Mouse (Mus musculus) heart, embryonic 16.5 days (tissue): ENCODE data around the gene Htt. TPM values are rescaled to one million over a fixed set of nuclear protein-coding genes. Genes with fewer than 3 reads are reported as not detected.

Experiments used
- ATAC-seq: fragments of 200-750 bp; cut with Nextera tagmentation; replicated peaks from 2 replicates; pipeline ENCODE4 v1.8.0; 2017; ENCODE audit warnings: moderate number of reproducible peaks; ENCODE audit not compliant: insufficient read depth, low FRiP score; ENCODE audit errors: extremely low read depth
- H3K27ac ChIP-seq: fragments of 300-500 bp; sonication (generic); 2 replicates; pipeline ENCODE4 v1.5.1; 2014; ENCODE audit warnings: mild to moderate bottlenecking, low read length, control low read depth, moderate library complexity
- H3K27me3 ChIP-seq: fragments of 300-500 bp; sonication (generic); 2 replicates; pipeline ENCODE4 v1.6.1; 2014; ENCODE audit warnings: low read length, mixed read lengths; ENCODE audit not compliant: control insufficient read depth, insufficient read depth
- H3K36me3 ChIP-seq: fragments of 300-500 bp; sonication (generic); 2 replicates; pipeline ENCODE4 v1.6.1; 2014; ENCODE audit not compliant: control insufficient read depth, insufficient read depth
- H3K4me1 ChIP-seq: fragments of 300-500 bp; sonication (generic); 2 replicates; pipeline ENCODE4 v1.6.1; 2014; ENCODE audit warnings: low read length, mixed read lengths; ENCODE audit not compliant: control insufficient read depth, insufficient read depth
- H3K4me2 ChIP-seq: fragments of 300-500 bp; sonication (generic); 2 replicates; pipeline ENCODE4 v1.6.1; 2014; ENCODE audit warnings: low read depth, mild to moderate bottlenecking, control low read depth, low read length
- H3K4me3 ChIP-seq: fragments of 300-500 bp; sonication (generic); 2 replicates; pipeline ENCODE4 v1.5.1; 2014; ENCODE audit warnings: mild to moderate bottlenecking, control low read depth, low read length
- H3K9ac ChIP-seq: fragments of 300-500 bp; sonication (generic); 2 replicates; pipeline ENCODE4 v1.6.1; 2014; ENCODE audit warnings: low read length, control low read depth
- H3K9me3 ChIP-seq: fragments of 300-500 bp; sonication (generic); replicated peaks from 2 replicates; pipeline ENCODE4 v1.6.1; 2016; ENCODE audit warnings: low read length; ENCODE audit not compliant: control insufficient read depth
- WGBS: fragments of 180-500 bp; shearing (Covaris S2); extraction: QIAGEN DNeasy Blood & Tissue Kit; methylation state at CpG from one replicate; pipeline ENCODE4 v1.1.7; 2014; 5-methylcytosine and 5-hydroxymethylcytosine counted together
- polyA plus RNA-seq: library from polyadenylated mRNA; unstranded; fragments of >200 nt; fragmentation: Nextera tagmentation; extraction: Ambion mirVana; gene quantifications from 2 replicates; pipeline ENCODE4 v1.2.1, GENCODE M21; 2015

Htt gene
- polyA plus RNA-seq, 1 experiment from 2014 or later, result 7.8 TPM

GRCm38 (mm10) chr5:34932458-34932806 is 170.9 kb downstream of the Htt start:
- ATAC-seq, result 0 out of 2 replicates have a peak, but pooled peaks have one; percentile 23

GRCm38 (mm10) chr5:34933461-34933860 is 171.9 kb downstream of the Htt start:
- no peak overlapping the region for H3K4me2 ChIP-seq
- H3K36me3 ChIP-seq, result no peaks in the 10 kb centered on the region
- H3K9me3 ChIP-seq, result no peaks in the 10 kb centered on the region
- peaks cover 16% of the 10 kb centered on the region for H3K4me1 ChIP-seq
- H3K27me3 ChIP-seq, result no peaks in the 10 kb centered on the region
- 97% methylated on average over 1 of the region's 1 CpGs for WGBS
- H3K9ac ChIP-seq, result no peak overlapping the region
- no peak overlapping the region for H3K27ac ChIP-seq
- ATAC-seq, result no peak
- H3K4me3 ChIP-seq, result no peak overlapping the region

More at GRCm38 (mm10) chr5:34932458-34932806, 170.9 kb downstream of the Htt start:
- H3K9me3 ChIP-seq, result no peaks in the 10 kb centered on the region
- H3K4me2 ChIP-seq, result no peak overlapping the region
- H3K27me3 ChIP-seq, result no peaks in the 10 kb centered on the region
- H3K4me1 ChIP-seq, result peaks cover 16% of the 10 kb centered on the region
- no peaks in the 10 kb centered on the region for H3K36me3 ChIP-seq
- H3K27ac ChIP-seq, result peak overlapping the region; percentile 87
- WGBS, result 56% methylated on average over 4 of the region's 4 CpGs
- no peak overlapping the region for H3K4me3 ChIP-seq
- H3K9ac ChIP-seq, result no peak overlapping the region; the same call in 1 of the 2 replicates

GRCm38 (mm10) chr5:34941710-34942470 is 180.3 kb downstream of the Htt start:
- no peak for ATAC-seq
- no peaks in the 10 kb centered on the region for H3K36me3 ChIP-seq
- H3K27me3 ChIP-seq, result no peaks in the 10 kb centered on the region
- H3K27ac ChIP-seq, result no peak overlapping the region
- no peaks in the 10 kb centered on the region for H3K9me3 ChIP-seq
- H3K9ac ChIP-seq, result no peak overlapping the region
- H3K4me2 ChIP-seq, result no peak overlapping the region
- 72% methylated on average over 10 of the region's 10 CpGs for WGBS
- H3K4me1 ChIP-seq, result 0 out of 2 replicates have a peak, but pooled peaks cover 2% of the 10 kb centered on the region
- no peak overlapping the region for H3K4me3 ChIP-seq

DNA sequence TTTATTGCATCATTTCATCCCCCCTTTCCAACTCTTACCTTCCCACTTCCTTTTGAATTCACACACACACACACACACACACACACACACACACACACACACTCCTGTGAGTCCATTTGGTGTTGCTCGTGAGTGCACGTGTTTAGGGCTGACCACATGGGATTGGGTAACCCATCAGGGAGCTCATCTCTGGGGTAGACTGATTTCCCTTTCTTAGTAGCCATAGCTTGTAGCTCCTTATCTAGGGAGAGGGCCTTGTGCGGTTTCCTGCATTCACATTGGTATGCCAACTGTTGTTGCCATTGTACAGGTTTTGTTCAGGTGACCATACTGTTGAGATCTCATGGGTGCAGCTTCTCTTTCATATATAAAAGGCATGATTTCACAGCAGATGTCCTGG is 181.9 kb downstream of the Htt start:
- peaks cover 2% of the 10 kb centered on the region; the same call in 1 of the 2 replicates for H3K4me1 ChIP-seq
- no peaks in the 10 kb centered on the region for H3K9me3 ChIP-seq
- H3K27ac ChIP-seq, result no peak overlapping the region
- H3K9ac ChIP-seq, result no peak overlapping the region
- H3K4me2 ChIP-seq, result no peak overlapping the region
- no peaks in the 10 kb centered on the region for H3K27me3 ChIP-seq
- no peaks in the 10 kb centered on the region for H3K36me3 ChIP-seq
- H3K4me3 ChIP-seq, result no peak overlapping the region
- ATAC-seq, result no peak
- 53% methylated on average over 3 of the region's 3 CpGs for WGBS

DNA sequence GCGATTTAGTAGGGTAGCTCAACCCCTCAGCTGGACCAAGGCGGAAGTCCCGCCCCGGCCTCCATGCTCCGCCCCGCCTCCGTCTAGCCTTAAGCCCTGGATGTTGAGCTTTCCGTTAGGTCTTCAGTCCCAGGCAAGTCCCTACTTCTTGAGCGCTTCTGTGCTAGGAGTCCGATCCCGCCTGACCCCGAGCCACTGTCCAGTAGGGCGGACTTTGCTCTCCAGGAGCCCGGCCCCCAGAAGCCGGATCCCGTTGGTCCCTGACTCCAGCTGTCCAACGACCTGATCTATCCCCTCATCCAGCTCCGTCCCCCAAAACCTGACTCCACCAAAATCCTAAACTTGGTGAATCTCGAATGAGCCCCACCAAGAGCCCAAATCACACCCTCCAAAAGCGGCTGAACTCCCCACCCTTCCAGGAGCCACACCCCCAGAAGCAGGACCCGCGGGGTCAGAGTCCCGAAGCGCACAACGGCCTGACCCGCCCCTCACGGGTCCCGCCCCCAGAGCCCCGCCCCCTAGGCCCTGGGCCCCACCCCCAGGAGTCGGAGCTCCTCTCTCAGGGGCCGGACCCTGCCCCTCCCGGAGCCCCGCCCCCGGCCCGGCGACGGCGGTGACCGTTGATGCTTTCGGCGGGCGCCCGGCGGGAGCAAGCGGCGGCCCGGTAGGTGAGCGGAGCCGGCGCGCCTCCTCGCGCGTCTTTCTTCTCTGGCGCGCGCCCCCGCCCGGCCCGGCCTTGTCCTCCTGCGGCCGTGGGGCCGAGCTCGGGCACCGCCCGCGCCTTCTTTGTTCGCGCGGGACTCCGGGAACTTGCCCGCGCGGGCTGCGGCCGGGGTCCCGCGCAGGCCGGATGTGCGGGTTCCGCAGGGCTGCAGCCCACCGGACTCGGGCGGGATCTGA is 187.6 kb downstream of the Htt start, which contains the start of gene Rgs12:
Rgs12 (plus strand) TSS at position 585 of the 900 bp plus-strand sequence.
- peak; percentile 97 for ATAC-seq
- H3K9ac ChIP-seq, result peak within 1 kb of the TSS; percentile 94
- WGBS, result 1% methylated on average over 84 of the region's 84 CpGs

DNA sequence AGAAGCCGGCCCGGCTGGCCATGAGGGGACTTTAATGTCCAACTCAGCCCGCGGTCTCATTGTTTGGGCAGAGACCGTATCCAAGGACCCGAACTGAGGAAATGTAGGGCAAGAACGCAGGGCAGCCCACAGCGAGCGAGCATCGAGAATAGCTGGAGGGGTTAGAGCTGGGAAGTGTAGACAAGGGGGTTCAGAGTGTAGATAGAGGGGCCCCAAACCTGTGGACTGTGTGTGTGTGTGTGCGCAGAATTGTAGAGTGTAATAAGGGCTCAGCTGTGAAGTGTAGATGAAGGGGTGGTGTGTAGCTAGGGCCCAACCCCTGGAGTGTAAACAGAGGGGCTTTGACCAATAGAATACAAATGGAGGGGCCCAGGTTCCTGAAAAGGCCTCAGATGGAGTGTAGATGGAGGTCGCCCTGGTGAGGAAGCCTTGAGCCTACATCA is 188.2 kb downstream of the Htt start:
- H3K27me3 ChIP-seq, result no peaks in the 10 kb centered on the region
- 3% methylated on average over 12 of the region's 12 CpGs for WGBS

More for the DNA sequence above, 187.6 kb downstream of the Htt start, which contains the start of gene Rgs12:
- Histone ChIP-seq H3K27me3 (no peaks in the 10 kb centered on the region), H3K4me1 (peaks cover 20% of the 10 kb centered on the region), H3K9me3 (peaks cover 4% of the 10 kb centered on the region; the same call in 1 of the 2 replicates), H3K36me3 (peaks cover 5% of the 10 kb centered on the region; the same call in 1 of the 2 replicates), H3K4me2 (peak within 1 kb of the TSS; percentile 71), H3K27ac (peak within 1 kb of the TSS; percentile 84), H3K4me3 (peak within 1 kb of the TSS; percentile 78)

GRCm38 (mm10) chr5:34950486-34951160 is 189.1 kb downstream of the Htt start:
- Histone ChIP-seq H3K4me3 (peak overlapping the region; percentile 78), H3K36me3 (peaks cover 5% of the 10 kb centered on the region; the same call in 1 of the 2 replicates), H3K9me3 (peaks cover 4% of the 10 kb centered on the region; the same call in 1 of the 2 replicates), H3K4me2 (peak overlapping the region; percentile 71), H3K4me1 (peaks cover 33% of the 10 kb centered on the region), H3K27me3 (no peaks in the 10 kb centered on the region), H3K27ac (peak overlapping the region; percentile 28; the same call in 1 of the 2 replicates), H3K9ac (peak overlapping the region; percentile 94)
- no peak for ATAC-seq
- 68% methylated on average over 6 of the region's 6 CpGs for WGBS

More for the DNA sequence above, 188.2 kb downstream of the Htt start:
- Histone ChIP-seq H3K4me3 (peak overlapping the region; percentile 78), H3K4me2 (peak overlapping the region; percentile 71), H3K4me1 (peaks cover 26% of the 10 kb centered on the region), H3K36me3 (peaks cover 5% of the 10 kb centered on the region; the same call in 1 of the 2 replicates), H3K27ac (peak overlapping the region; percentile 84), H3K9me3 (peaks cover 4% of the 10 kb centered on the region; the same call in 1 of the 2 replicates), H3K9ac (peak overlapping the region; percentile 94)
- 0 out of 2 replicates have a peak, but pooled peaks have one; percentile 0 for ATAC-seq

DNA sequence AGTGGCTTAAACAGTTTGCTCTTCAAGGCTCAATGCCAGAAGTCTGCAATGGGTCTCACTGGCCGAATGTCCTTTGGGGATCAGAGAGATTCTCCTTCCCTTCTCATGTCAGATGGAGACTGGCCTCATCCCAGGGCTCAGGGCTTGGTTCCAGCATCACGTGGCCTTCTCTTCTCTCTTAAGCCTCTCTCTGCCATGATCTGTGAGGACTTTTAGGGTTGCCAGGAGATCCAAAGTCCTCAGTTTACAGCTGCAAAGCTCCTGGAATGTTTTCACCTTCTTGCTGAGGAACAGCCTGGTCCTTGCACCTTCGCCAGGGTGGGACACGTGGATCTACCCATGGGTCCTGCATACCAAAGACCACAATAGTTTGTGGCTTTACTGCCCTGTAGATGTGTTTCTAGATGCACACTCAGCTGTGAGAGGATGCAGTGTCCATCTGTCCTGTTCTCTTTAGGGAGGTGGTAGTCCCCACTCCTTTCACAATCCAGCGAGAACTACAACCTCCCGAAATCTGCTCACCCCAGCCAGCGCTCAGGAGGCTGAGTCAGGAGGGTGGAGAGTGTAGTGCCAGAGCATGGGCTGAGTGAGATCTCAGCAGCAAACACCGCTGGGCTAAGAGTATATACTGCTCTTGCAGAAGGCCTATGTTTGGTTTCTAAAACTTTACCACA is 189.8 kb downstream of the Htt start:
- Histone ChIP-seq H3K9ac (0 out of 2 replicates have a peak overlapping the region, but pooled peaks have one; percentile 94), H3K9me3 (peaks cover 4% of the 10 kb centered on the region; the same call in 1 of the 2 replicates), H3K27ac (no peak overlapping the region; the same call in 1 of the 2 replicates), H3K27me3 (no peaks in the 10 kb centered on the region), H3K4me3 (no peak overlapping the region), H3K36me3 (peaks cover 5% of the 10 kb centered on the region; the same call in 1 of the 2 replicates), H3K4me1 (peaks cover 39% of the 10 kb centered on the region), H3K4me2 (peak overlapping the region; percentile 71)
- WGBS, result 88% methylated on average over 8 of the region's 8 CpGs
- ATAC-seq, result no peak
